Mouse (Mus musculus) kidney, postnatal 10 days (tissue): ENCODE data around the gene Mfap5.
"Not testable (repeated sequence)": the region's sequence is repeated elsewhere in the genome, so short reads cannot be mapped to it uniquely, and the experiment has no call there.

Source experiments
- DNase-seq: peaks from one replicate; pipeline ENCODE4 v3.0.0; 2021; ENCODE audit warnings: mixed read lengths

Mfap5 gene

GRCm38 (mm10) chr6:122565070-122565784 is 59.6 kb downstream of the Mfap5 start:
- no peak for DNase-seq

GRCm38 (mm10) chr6:122569113-122569512 is 63.5 kb downstream of the Mfap5 start:
- DNase-seq = no peak

- no peak for DNase-seq
These were observed 64.1 kb downstream of the Mfap5 start for GRCm38 (mm10) chr6:122569762-122570161.

GRCm38 (mm10) chr6:122570695-122571616 is 65.3 kb downstream of the Mfap5 start:
- no peak for DNase-seq

GRCm38 (mm10) chr6:122571617-122571959 is 65.9 kb downstream of the Mfap5 start:
- DNase-seq = no peak

GRCm38 (mm10) chr6:122575037-122575436 is 69.4 kb downstream of the Mfap5 start:
- not testable (repeated sequence) for DNase-seq

- no peak for DNase-seq
These were observed 71.4 kb downstream of the Mfap5 start for GRCm38 (mm10) chr6:122577030-122577429.
